9 mouse cellular contexts compared by ENCODE assay signal in genomic region chr10:59292558-59292957, GRCm38 (mm10). TPM values are rescaled to one million over a fixed set of nuclear protein-coding genes. Genes with fewer than 3 reads are reported as not detected.
DNase-seq lines count a peak whose midpoint lies in the region; ATAC-seq and TF ChIP-seq lines count a peak whose summit lies in the region.
"Had no signal": no experiment of that assay in that cellular context is flagged by ENCODE, and none has a peak within 500 bp of the region (broad histone marks: within the 10 kb centered on the region; RNA-seq: fewer than 3 reads in every experiment).

No protein-coding gene starts in this region.

- peak; percentile 96 for DNase-seq in NIH3T3 (ENCODE audit: low read depth)
- DNase-seq in cerebellum, adult 8-10 months, result peak; percentile 64
- DNase-seq in frontal cortex, postnatal 10 days (ENCODE audit: low spot score in 2 of 2), result peak; percentile 70 to 82
- peak; percentile 84 for DNase-seq in induced T-regulatory cell, adult 2 months (ENCODE audit: low read depth)
- DNase-seq in left cerebral cortex, adult 2 months (ENCODE audit: extremely low spot score in 1 of 2, low spot score in 2 of 2), result peak; percentile 85 to 86
- DNase-seq in right cerebral cortex, adult 2 months (ENCODE audit: low spot score in 2 of 2), result peak; percentile 91 to 93
- peak; percentile 85 for DNase-seq in urinary bladder, postnatal 14 days (ENCODE audit: low spot score)

- peak; percentile 70 for ATAC-seq in megakaryocyte progenitor cell, adult 5-6 weeks (replicated peaks; ENCODE audit: poor library complexity)

- TF ChIP-seq CTCF in left cerebral cortex, adult 2 months (IDR thresholded peaks at IDR 0.05), result peak; percentile 93

- no peak overlapping the region for H3K4me3 ChIP-seq in left cerebral cortex, adult 2 months
- H3K4me3 ChIP-seq: liver, embryonic 15.5 days had no signal

- intact Hi-C loops in left cerebral cortex, adult 2 months (cut with DNase I), result loop anchor here (1.0 to 5.0 kb wide), 4 partner anchors 72 to 480 kb away; partner anchors contain the start of genes Sept10, Sh3rf3 and Sowahc

- no peak overlapping the region for H3K27ac ChIP-seq in left cerebral cortex, adult 2 months
- H3K27ac ChIP-seq: liver, embryonic 15.5 days had no signal

RNA-seq across cellular contexts. Expression of gene P4ha1, which starts 30.5 kb away (rescaled TPM):
- 10 to 100 TPM; 37.6 to 49.7 TPM for total RNA-seq in left cerebral cortex, adult 2 months (2021)
- 17.4 and 20.1 TPM in 2 replicates for total RNA-seq in megakaryocyte progenitor cell, adult 5-6 weeks (2015)
- 39.4 and 41.8 TPM in 2 replicates for total RNA-seq in megakaryocyte progenitor cell, adult 5-6 weeks (2017)
